Mouse (Mus musculus) heart, embryonic 12.5 days (tissue): ENCODE results near the gene Npm3. TPM values are rescaled to one million over a fixed set of nuclear protein-coding genes. Genes with fewer than 3 reads are reported as not detected.
A peak's percentile ranks its signal among the peaks of the same experiment; 100 is the strongest.

Source experiments
- ATAC-seq: fragments of 200-750 bp; cut with Nextera tagmentation; 2 replicates; pipeline ENCODE4 v1.8.0; 2017; ENCODE audit warnings: moderate TSS enrichment, moderate library complexity; ENCODE audit not compliant: insufficient number of reproducible peaks, low FRiP score
- H3K27ac ChIP-seq: fragments of 300-500 bp; sonication (generic); 2 replicates; pipeline ENCODE4 v1.5.1; 2016; ENCODE audit warnings: mild to moderate bottlenecking, moderate library complexity; ENCODE audit not compliant: poor library complexity, severe bottlenecking
- H3K27me3 ChIP-seq: fragments of 300-500 bp; sonication (generic); replicated peaks from 2 replicates; pipeline ENCODE4 v1.6.1; 2016; ENCODE audit warnings: mild to moderate bottlenecking, moderate library complexity
- H3K36me3 ChIP-seq: fragments of 300-500 bp; sonication (generic); 2 replicates; pipeline ENCODE4 v1.6.1; 2016; ENCODE audit warnings: mild to moderate bottlenecking, moderate library complexity
- H3K4me1 ChIP-seq: fragments of 300-500 bp; sonication (generic); replicated peaks from 2 replicates; pipeline ENCODE4 v1.6.1; 2016; ENCODE audit warnings: mild to moderate bottlenecking
- H3K4me2 ChIP-seq: fragments of 300-500 bp; sonication (generic); 2 replicates; pipeline ENCODE4 v1.6.1; 2016; ENCODE audit warnings: mild to moderate bottlenecking, moderate library complexity
- H3K4me3 ChIP-seq: fragments of 300-500 bp; sonication (generic); 2 replicates; pipeline ENCODE4 v1.5.1; 2016; ENCODE audit warnings: mild to moderate bottlenecking
- H3K9ac ChIP-seq: fragments of 300-500 bp; sonication (generic); 2 replicates; pipeline ENCODE4 v1.6.1; 2016; ENCODE audit warnings: mild to moderate bottlenecking, moderate library complexity
- H3K9me3 ChIP-seq: fragments of 300-500 bp; sonication (generic); replicated peaks from 2 replicates; pipeline ENCODE4 v1.6.1; 2016; ENCODE audit warnings: mild to moderate bottlenecking, moderate library complexity
- WGBS: fragments of 180-500 bp; shearing (Covaris S2); methylation state at CpG from one replicate; pipeline ENCODE4 v1.1.7; 2016; 5-methylcytosine and 5-hydroxymethylcytosine counted together
- polyA plus RNA-seq: library from polyadenylated mRNA; unstranded; fragments of >200 nt; fragmentation: Nextera tagmentation; extraction: Ambion mirVana; gene quantifications from 2 replicates; pipeline ENCODE4 v1.2.1, GENCODE M21; 2016

The Npm3 gene
- polyA plus RNA-seq, 1 experiment from 2014 or later = 9.5 TPM

GRCm38 (mm10) chr19:45741431-45742217, 7.8 kb downstream of the Npm3 start:
- H3K36me3 ChIP-seq = no peaks in the 10 kb centered on the region
- H3K9ac ChIP-seq = no peak overlapping the region
- H3K27me3 ChIP-seq = peaks cover 93% of the 10 kb centered on the region
- H3K27ac ChIP-seq = no peak overlapping the region
- H3K9me3 ChIP-seq = no peaks in the 10 kb centered on the region
- peak overlapping the region; percentile 56 for H3K4me3 ChIP-seq
- 3% methylated on average over 45 of the region's 45 CpGs for WGBS
- peak overlapping the region; percentile 93 for H3K4me2 ChIP-seq
- peaks cover 40% of the 10 kb centered on the region for H3K4me1 ChIP-seq
- no peak for ATAC-seq

DNA sequence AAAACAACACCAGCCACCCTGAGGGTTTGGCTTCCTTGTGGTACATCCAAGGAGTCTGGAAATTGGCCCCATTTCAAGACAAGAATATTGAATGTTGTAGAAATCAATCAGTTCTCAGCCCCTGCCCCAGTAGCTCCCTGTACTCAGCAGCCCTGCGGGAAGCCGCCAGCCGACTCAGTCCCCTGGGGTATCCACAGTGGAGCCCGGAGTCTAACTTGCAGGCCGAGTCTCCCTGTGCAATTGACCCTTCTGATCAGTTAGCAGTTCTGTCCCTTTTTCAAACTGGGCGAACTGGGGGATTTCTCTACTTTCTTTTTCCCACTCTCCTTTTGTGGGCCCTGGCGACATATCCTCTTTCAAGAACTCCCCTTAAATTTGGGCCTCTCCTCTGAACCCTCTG, 8.6 kb downstream of the Npm3 start:
- no peaks in the 10 kb centered on the region for H3K36me3 ChIP-seq
- no peak overlapping the region for H3K4me2 ChIP-seq
- H3K27ac ChIP-seq = no peak overlapping the region
- H3K9me3 ChIP-seq = no peaks in the 10 kb centered on the region
- ATAC-seq = no peak
- no peak overlapping the region for H3K4me3 ChIP-seq
- peaks cover 33% of the 10 kb centered on the region for H3K4me1 ChIP-seq
- no peak overlapping the region for H3K9ac ChIP-seq
- peaks cover 95% of the 10 kb centered on the region for H3K27me3 ChIP-seq
- WGBS = 20% methylated on average over 7 of the region's 7 CpGs

DNA sequence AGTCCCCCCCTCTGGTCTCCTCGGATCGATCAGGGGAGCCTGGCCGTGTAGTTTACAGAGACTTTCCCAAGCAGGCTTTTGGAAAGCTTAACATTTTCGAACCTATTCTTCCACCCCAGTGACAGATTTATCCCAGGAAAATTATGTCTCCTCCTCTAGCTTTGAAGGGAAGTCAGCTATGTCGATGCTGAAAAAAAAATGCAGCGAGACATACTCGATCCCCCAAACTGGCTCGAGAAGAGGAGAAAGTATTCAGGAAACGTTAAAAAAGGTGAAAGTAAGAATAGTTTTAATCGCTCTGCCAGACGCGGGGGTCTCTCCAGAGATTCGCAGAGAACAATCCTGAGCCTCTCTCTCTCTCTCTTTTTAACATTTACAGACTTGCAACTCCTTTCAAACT, 9.2 kb downstream of the Npm3 start:
- Histone ChIP-seq H3K36me3 (no peaks in the 10 kb centered on the region), H3K4me1 (peaks cover 27% of the 10 kb centered on the region), H3K9ac (no peak overlapping the region), H3K4me3 (no peak overlapping the region), H3K9me3 (no peaks in the 10 kb centered on the region), H3K4me2 (no peak overlapping the region), H3K27me3 (peaks cover 95% of the 10 kb centered on the region), H3K27ac (no peak overlapping the region)
- WGBS = 24% methylated on average over 13 of the region's 13 CpGs
- ATAC-seq = no peak

GRCm38 (mm10) chr19:45738521-45738920, 10.9 kb downstream of the Npm3 start:
- Histone ChIP-seq H3K4me2 (no peak overlapping the region), H3K9ac (no peak overlapping the region), H3K9me3 (no peaks in the 10 kb centered on the region), H3K4me1 (peaks cover 22% of the 10 kb centered on the region), H3K27me3 (peaks cover 94% of the 10 kb centered on the region), H3K27ac (no peak overlapping the region), H3K36me3 (no peaks in the 10 kb centered on the region), H3K4me3 (no peak overlapping the region)
- 65% methylated on average over 5 of the region's 5 CpGs for WGBS
- no peak for ATAC-seq

DNA sequence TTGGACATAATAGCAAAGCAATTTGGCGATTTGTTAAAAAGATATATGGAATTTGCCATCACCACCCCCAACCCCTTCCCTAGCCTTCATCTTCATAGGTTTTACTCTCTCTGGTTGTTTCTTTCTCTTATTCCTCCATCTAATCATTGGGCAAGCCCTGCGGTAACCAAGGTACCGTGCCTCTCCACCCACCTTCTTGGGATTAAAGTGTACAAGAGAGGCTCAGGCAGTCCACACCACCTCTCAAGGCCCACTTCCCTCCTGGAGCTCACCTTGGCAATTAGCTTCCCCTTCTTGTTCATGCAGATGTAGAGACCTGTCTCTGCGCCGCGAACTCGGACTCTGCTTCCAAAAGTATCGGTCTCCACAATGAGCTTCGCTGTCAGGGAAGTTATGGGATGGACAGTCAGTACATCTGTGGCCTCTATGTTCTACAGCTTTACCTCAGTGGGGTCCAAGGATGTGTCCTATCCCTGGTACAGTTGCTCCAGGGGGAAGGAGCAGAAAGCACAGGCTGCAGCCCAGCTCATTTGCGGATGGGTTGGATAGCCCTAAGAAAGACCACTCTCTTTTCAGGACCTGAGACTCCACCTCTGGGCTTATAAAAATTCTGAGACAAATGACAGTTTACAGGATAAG, 11.4 kb downstream of the Npm3 start:
- no peaks in the 10 kb centered on the region for H3K9me3 ChIP-seq
- ATAC-seq = no peak
- peaks cover 93% of the 10 kb centered on the region for H3K27me3 ChIP-seq
- no peak overlapping the region for H3K4me2 ChIP-seq
- no peak overlapping the region for H3K9ac ChIP-seq
- 78% methylated on average over 10 of the region's 10 CpGs for WGBS
- H3K27ac ChIP-seq = no peak overlapping the region
- H3K4me3 ChIP-seq = no peak overlapping the region
- H3K4me1 ChIP-seq = peaks cover 20% of the 10 kb centered on the region
- H3K36me3 ChIP-seq = no peaks in the 10 kb centered on the region

DNA sequence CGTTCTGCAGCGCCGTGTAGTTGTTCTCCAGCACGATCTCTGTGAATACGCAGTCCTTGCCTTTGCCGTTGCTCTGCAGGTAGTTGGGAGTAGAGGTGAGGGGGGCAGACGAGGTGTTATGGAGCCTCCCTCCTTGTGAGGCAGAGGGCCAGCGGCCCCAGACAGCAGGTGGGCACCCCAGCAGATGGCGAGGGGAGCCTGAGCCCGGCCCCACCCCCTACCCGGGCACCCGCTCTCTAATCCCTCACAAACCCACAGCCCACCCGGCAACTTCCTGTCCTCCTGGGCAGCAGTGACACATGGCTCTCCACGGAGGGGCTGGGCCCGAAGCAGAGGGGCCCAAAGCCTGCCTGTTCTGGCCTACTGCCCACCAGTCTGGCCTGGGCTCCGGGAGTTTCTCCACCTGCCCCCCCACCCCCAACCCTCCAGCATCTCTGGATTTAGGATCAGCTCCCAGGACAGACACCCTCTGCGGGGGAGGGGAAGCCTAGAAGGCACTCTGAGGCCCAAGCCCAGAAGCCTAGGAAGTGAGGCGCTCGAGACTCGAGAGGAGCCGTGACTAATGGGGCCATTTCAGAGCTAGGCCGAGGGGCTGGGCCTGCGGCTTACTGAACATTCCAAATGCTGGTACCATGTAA, 12.1 kb downstream of the Npm3 start:
- H3K9me3 ChIP-seq = no peaks in the 10 kb centered on the region
- peaks cover 93% of the 10 kb centered on the region for H3K27me3 ChIP-seq
- WGBS = 29% methylated on average over 23 of the region's 23 CpGs
- no peak overlapping the region for H3K27ac ChIP-seq
- peak overlapping the region; percentile 60 for H3K9ac ChIP-seq
- H3K4me1 ChIP-seq = peaks cover 15% of the 10 kb centered on the region
- H3K4me2 ChIP-seq = peak overlapping the region; percentile 66
- peak overlapping the region; percentile 33 for H3K4me3 ChIP-seq
- no peak for ATAC-seq
- H3K36me3 ChIP-seq = no peaks in the 10 kb centered on the region

DNA sequence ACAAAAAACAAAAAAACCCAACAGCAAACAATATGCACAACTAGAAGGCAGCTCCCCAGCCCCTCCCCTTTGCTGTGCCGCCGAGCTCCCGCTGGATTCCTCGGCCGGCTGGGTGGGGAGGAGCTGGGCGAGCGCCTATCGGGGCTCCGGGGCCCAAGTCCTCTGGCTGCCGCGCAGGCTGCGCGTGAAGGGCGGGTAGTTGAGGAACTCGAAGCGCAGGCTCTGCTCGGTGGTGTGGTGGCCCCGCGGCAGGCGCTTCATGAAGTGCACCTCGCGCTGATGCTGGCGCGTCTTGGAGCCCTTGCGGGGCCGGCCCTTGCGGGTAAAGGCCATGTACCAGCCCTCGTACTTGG, 12.6 kb downstream of the Npm3 start:
- Histone ChIP-seq H3K9ac (peak overlapping the region; percentile 60), H3K27ac (no peak overlapping the region), H3K4me2 (peak overlapping the region; percentile 66), H3K27me3 (peaks cover 91% of the 10 kb centered on the region), H3K4me3 (peak overlapping the region; percentile 33), H3K36me3 (no peaks in the 10 kb centered on the region), H3K9me3 (no peaks in the 10 kb centered on the region), H3K4me1 (peaks cover 10% of the 10 kb centered on the region)
- 1% methylated on average over 28 of the region's 28 CpGs for WGBS
- ATAC-seq = 0 out of 2 replicates have a peak, but pooled peaks have one; percentile 22

- H3K9me3 ChIP-seq = no peaks in the 10 kb centered on the region
- peaks cover 91% of the 10 kb centered on the region for H3K27me3 ChIP-seq
- no peaks in the 10 kb centered on the region for H3K36me3 ChIP-seq
- H3K9ac ChIP-seq = no peak overlapping the region
- H3K27ac ChIP-seq = no peak overlapping the region
- peaks cover 7% of the 10 kb centered on the region for H3K4me1 ChIP-seq
- ATAC-seq = no peak
- H3K4me3 ChIP-seq = no peak overlapping the region
- 38% methylated on average over 1 of the region's 1 CpGs for WGBS
- no peak overlapping the region for H3K4me2 ChIP-seq
These were observed 13.2 kb downstream of the Npm3 start for GRCm38 (mm10) chr19:45736241-45736640.

DNA sequence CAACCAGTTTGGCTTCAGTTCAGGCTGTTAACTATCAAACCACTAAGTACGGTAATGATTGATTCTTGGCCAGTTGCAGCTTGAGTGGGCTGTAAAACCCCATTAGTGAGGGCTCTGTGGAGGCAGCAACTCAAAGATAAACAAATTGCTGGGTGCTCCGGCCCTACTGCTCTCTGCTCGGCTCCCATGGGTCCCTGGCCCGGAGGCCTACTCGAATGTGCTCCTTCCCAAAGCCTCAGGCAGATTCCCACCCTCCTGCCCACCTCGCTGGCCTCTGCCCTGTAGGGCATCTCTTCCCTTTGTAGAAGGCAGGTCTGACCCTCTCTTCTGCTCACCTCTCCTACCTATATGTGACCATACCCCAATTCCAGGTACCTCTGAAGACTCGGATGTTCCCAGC, 14.6 kb downstream of the Npm3 start:
- no peak overlapping the region for H3K4me2 ChIP-seq
- ATAC-seq = no peak
- no peak overlapping the region for H3K27ac ChIP-seq
- peaks cover 7% of the 10 kb centered on the region for H3K4me1 ChIP-seq
- peaks cover 92% of the 10 kb centered on the region for H3K27me3 ChIP-seq
- H3K9ac ChIP-seq = no peak overlapping the region
- no peaks in the 10 kb centered on the region for H3K36me3 ChIP-seq
- H3K9me3 ChIP-seq = no peaks in the 10 kb centered on the region
- WGBS = 37% methylated on average over 7 of the region's 7 CpGs
- H3K4me3 ChIP-seq = no peak overlapping the region

DNA sequence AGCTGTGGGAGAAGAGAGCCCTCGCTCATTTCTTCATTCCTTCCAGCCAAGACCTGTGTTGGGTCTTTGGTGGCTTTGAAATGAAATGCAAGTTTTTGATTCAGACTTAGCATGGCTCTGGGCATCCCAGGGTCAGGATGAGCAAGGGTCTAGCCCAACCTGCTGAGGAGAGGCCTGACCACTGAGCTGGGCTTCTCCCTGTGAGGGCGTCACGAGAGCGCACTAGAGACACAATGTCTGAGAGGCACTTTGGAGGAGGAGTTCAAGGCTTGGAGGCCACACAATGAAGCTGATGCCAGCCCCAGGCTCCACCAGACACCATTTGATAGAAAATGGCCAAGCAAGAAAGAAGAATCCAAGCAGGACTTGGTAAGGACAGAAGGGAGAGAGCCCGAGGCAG, 15.2 kb downstream of the Npm3 start:
- no peak for ATAC-seq
- H3K4me2 ChIP-seq = no peak overlapping the region
- no peaks in the 10 kb centered on the region for H3K9me3 ChIP-seq
- no peak overlapping the region for H3K4me3 ChIP-seq
- no peak overlapping the region for H3K9ac ChIP-seq
- peaks cover 88% of the 10 kb centered on the region for H3K27me3 ChIP-seq
- WGBS = 70% methylated on average over 5 of the region's 5 CpGs
- H3K4me1 ChIP-seq = peaks cover 7% of the 10 kb centered on the region
- no peak overlapping the region for H3K27ac ChIP-seq
- H3K36me3 ChIP-seq = no peaks in the 10 kb centered on the region

- peaks cover 7% of the 10 kb centered on the region for H3K4me1 ChIP-seq
- H3K4me2 ChIP-seq = no peak overlapping the region
- H3K36me3 ChIP-seq = no peaks in the 10 kb centered on the region
- ATAC-seq = no peak
- no peak overlapping the region for H3K27ac ChIP-seq
- H3K9me3 ChIP-seq = no peaks in the 10 kb centered on the region
- H3K27me3 ChIP-seq = peaks cover 86% of the 10 kb centered on the region
- WGBS = 13% methylated on average over 10 of the region's 10 CpGs
- H3K9ac ChIP-seq = no peak overlapping the region
- H3K4me3 ChIP-seq = no peak overlapping the region
These were observed 15.8 kb downstream of the Npm3 start for GRCm38 (mm10) chr19:45733564-45733963.
